Mouse (Mus musculus): ENCODE measurements around the gene Cmpk1. TPM values are rescaled to one million over a fixed set of nuclear protein-coding genes. Genes with fewer than 3 reads are reported as not detected.

The Cmpk1 gene
- total and polyA plus RNA-seq, 3 experiments = 27.2 to 115 (median 92.1) TPM

Other genes with a start within 250 kb of the Cmpk1 start
- not detected in 2 replicates for gene Gm12830, start 165.5 kb downstream of the Cmpk1 start, total RNA-seq (2012; rRNA removed)
- gene Gm12830, start 165.5 kb downstream of the Cmpk1 start, total RNA-seq (2014; rRNA removed) = not detected in 2 replicates
- gene Gm12830, start 165.5 kb downstream of the Cmpk1 start, polyA plus RNA-seq (2012; ENCODE audit: insufficient read length, low read depth) = not detected in 2 replicates
- gene Foxd2, start 78.4 kb downstream of the Cmpk1 start, total RNA-seq (2012; rRNA removed) = 0.17 TPM in 2 replicates
- not detected in 2 replicates for gene Foxd2, start 78.4 kb downstream of the Cmpk1 start, total RNA-seq (2014; rRNA removed)
- gene Foxd2, start 78.4 kb downstream of the Cmpk1 start, polyA plus RNA-seq (2012; ENCODE audit: insufficient read length, low read depth) = 0.14 and 0.19 TPM in 2 replicates
- gene Foxe3, start 61.2 kb downstream of the Cmpk1 start, total RNA-seq (2012; rRNA removed) = not detected in 2 replicates
- not detected in 2 replicates for gene Foxe3, start 61.2 kb downstream of the Cmpk1 start, total RNA-seq (2014; rRNA removed)
- gene Foxe3, start 61.2 kb downstream of the Cmpk1 start, polyA plus RNA-seq (2012; ENCODE audit: insufficient read length, low read depth) = not detected in 2 replicates
- 8.9 and 9.0 TPM in 2 replicates for gene Stil, start 12.9 kb upstream of the Cmpk1 start, total RNA-seq (2012; rRNA removed)
- 8.1 and 8.4 TPM in 2 replicates for gene Stil, start 12.9 kb upstream of the Cmpk1 start, total RNA-seq (2014; rRNA removed)
- 9.7 and 11.8 TPM in 2 replicates for gene Stil, start 12.9 kb upstream of the Cmpk1 start, polyA plus RNA-seq (2012; ENCODE audit: insufficient read length, low read depth)
- gene Tal1, start 69.2 kb upstream of the Cmpk1 start, total RNA-seq (2012; rRNA removed) = 0.34 and 0.50 TPM in 2 replicates
- 0.12 and 0.15 TPM in 2 replicates for gene Tal1, start 69.2 kb upstream of the Cmpk1 start, total RNA-seq (2014; rRNA removed)
- 0.13 and 0.19 TPM in 2 replicates for gene Tal1, start 69.2 kb upstream of the Cmpk1 start, polyA plus RNA-seq (2012; ENCODE audit: insufficient read length, low read depth)
- 0.21 and 0.55 TPM in 2 replicates for gene Pdzk1ip1, start 101.5 kb upstream of the Cmpk1 start, total RNA-seq (2012; rRNA removed)
- not detected in 2 replicates for gene Pdzk1ip1, start 101.5 kb upstream of the Cmpk1 start, total RNA-seq (2014; rRNA removed)
- gene Pdzk1ip1, start 101.5 kb upstream of the Cmpk1 start, polyA plus RNA-seq (2012; ENCODE audit: insufficient read length, low read depth) = not detected in 2 replicates
- gene Cyp4x1, start 147.0 kb upstream of the Cmpk1 start, total RNA-seq (2012; rRNA removed) = not detected in 2 replicates
- gene Cyp4x1, start 147.0 kb upstream of the Cmpk1 start, total RNA-seq (2014; rRNA removed) = not detected in 2 replicates
- gene Cyp4x1, start 147.0 kb upstream of the Cmpk1 start, polyA plus RNA-seq (2012; ENCODE audit: insufficient read length, low read depth) = 0.07 TPM in 1 of 2 replicates, not detected in the other

Data from CH12.LX (cell line).